Mouse (Mus musculus): ENCODE data around the gene Cdk12. TPM values are rescaled to one million over a fixed set of nuclear protein-coding genes. Genes with fewer than 3 reads are reported as not detected.
"Not testable (repeated sequence)": the region's sequence is repeated elsewhere in the genome, so short reads cannot be mapped to it uniquely, and the experiment has no call there.

Gene Cdk12
- total RNA-seq, 1 experiment = 68.8 TPM

DNA sequence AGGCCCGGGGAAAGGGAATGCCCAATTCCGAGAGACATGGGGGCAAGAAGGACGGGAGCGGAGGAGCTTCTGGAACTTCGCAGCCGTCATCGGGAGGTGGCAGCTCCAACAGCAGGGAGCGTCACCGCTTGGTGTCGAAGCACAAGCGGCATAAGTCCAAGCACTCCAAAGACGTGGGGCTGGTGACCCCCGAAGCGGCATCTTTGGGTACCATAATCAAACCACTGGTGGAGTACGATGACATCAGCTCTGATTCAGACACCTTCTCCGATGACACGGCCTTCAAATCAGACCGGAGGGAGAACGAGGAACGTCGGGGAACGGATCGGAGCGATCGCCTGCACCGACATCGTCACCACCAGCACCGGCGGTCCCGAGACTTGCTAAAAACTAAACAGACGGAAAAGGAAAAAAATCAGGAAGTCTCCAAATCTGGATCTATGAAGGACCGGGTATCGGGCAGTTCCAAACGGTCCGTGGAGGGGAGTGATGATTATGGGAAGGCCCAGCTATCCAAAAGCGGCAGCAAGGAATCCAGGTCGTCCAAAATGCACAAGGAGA is 572 bp downstream of the Cdk12 start:
- H3K36me3 ChIP-seq (ENCODE audit: control insufficient read depth, insufficient read depth, low read length, poor library complexity, severe bottlenecking) = peaks cover 4% of the 10 kb centered on the region; the same call in 1 of the 2 replicates
- peaks cover 0 to 11% of the 10 kb centered on the region in 2 experiments; a peak in 3 of 4 replicates for H3K4me1 ChIP-seq (ENCODE audit: control insufficient read depth in 2 of 2, insufficient read depth in 2 of 2, low read length in 2 of 2, poor library complexity in 1 of 2)
- H3K9me3 ChIP-seq (ENCODE audit: control insufficient read depth, insufficient read depth, low read depth, low read length) = no peaks in the 10 kb centered on the region
- TF ChIP-seq CHD2 (IDR thresholded peaks at IDR 0.05; ENCODE audit: low read depth, low read length) (no peak), HCFC1 (IDR thresholded peaks at IDR 0.05; ENCODE audit: borderline replicate concordance, insufficient read depth, low read length) (no peak), ZNF384 (IDR thresholded peaks at IDR 0.05; ENCODE audit: low read depth, low read length) (no peak), ZC3H11A (IDR thresholded peaks at IDR 0.05; ENCODE audit: borderline replicate concordance, low read depth, low read length) (no peak), MAFK (IDR thresholded peaks at IDR 0.05; ENCODE audit: insufficient read depth, low read depth, low read length) (no peak)
- peak overlapping the region; percentile 97 for H3K9ac ChIP-seq (ENCODE audit: insufficient read depth, low read depth, low read length, poor library complexity, severe bottlenecking)
- no peak for DNase-seq (ENCODE audit: low read depth, low spot score)
- H3K27ac ChIP-seq (ENCODE audit: insufficient read depth, low read depth, low read length, poor library complexity, severe bottlenecking) = no peak overlapping the region
- in situ Hi-C loops (cut with MboI; ENCODE audit: low sequenced_read_pairs in 2 of 2, unreplicated experiment in 2 of 2) = no loop called here
- peak overlapping the region; percentile 47 to 86 for H3K4me3 ChIP-seq (ENCODE audit: insufficient read depth in 1 of 2, low read depth in 1 of 2, low read length in 2 of 2, poor library complexity in 1 of 2, severe bottlenecking in 1 of 2)

GRCm38 (mm10) chr11:98203931-98204421 is 1.1 kb downstream of the Cdk12 start:
- no peak for DNase-seq (ENCODE audit: low read depth, low spot score)
- peaks cover 0 to 11% of the 10 kb centered on the region in 2 experiments; a peak in 3 of 4 replicates for H3K4me1 ChIP-seq (ENCODE audit: control insufficient read depth in 2 of 2, insufficient read depth in 2 of 2, low read length in 2 of 2, poor library complexity in 1 of 2)
- in situ Hi-C loops (cut with MboI; ENCODE audit: low sequenced_read_pairs in 2 of 2, unreplicated experiment in 2 of 2) = no loop called here
- TF ChIP-seq CHD2 (IDR thresholded peaks at IDR 0.05; ENCODE audit: low read depth, low read length) = no peak
- no peak for TF ChIP-seq HCFC1 (IDR thresholded peaks at IDR 0.05; ENCODE audit: borderline replicate concordance, insufficient read depth, low read length)
- TF ChIP-seq MAFK (IDR thresholded peaks at IDR 0.05; ENCODE audit: insufficient read depth, low read depth, low read length) = no peak
- TF ChIP-seq ZC3H11A (IDR thresholded peaks at IDR 0.05; ENCODE audit: borderline replicate concordance, low read depth, low read length) = no peak
- TF ChIP-seq ZNF384 (IDR thresholded peaks at IDR 0.05; ENCODE audit: low read depth, low read length) = no peak
- peak overlapping the region; percentile 97 for H3K9ac ChIP-seq (ENCODE audit: insufficient read depth, low read depth, low read length, poor library complexity, severe bottlenecking)
- H3K9me3 ChIP-seq (ENCODE audit: control insufficient read depth, insufficient read depth, low read depth, low read length) = no peaks in the 10 kb centered on the region
- peaks cover 6% of the 10 kb centered on the region for H3K36me3 ChIP-seq (ENCODE audit: control insufficient read depth, insufficient read depth, low read length, poor library complexity, severe bottlenecking)
- H3K4me3 ChIP-seq (ENCODE audit: insufficient read depth in 1 of 2, low read depth in 1 of 2, low read length in 2 of 2, poor library complexity in 1 of 2, severe bottlenecking in 1 of 2) = peak overlapping the region; percentile 47 to 86
- no peak overlapping the region for H3K27ac ChIP-seq (ENCODE audit: insufficient read depth, low read depth, low read length, poor library complexity, severe bottlenecking)

- Histone ChIP-seq H3K4me1 (ENCODE audit: control insufficient read depth in 2 of 2, insufficient read depth in 2 of 2, low read length in 2 of 2, poor library complexity in 1 of 2) (peaks cover 0 to 6% of the 10 kb centered on the region in 2 experiments; a peak in 3 of 4 replicates), H3K9ac (ENCODE audit: insufficient read depth, low read depth, low read length, poor library complexity, severe bottlenecking) (no peak overlapping the region), H3K36me3 (ENCODE audit: control insufficient read depth, insufficient read depth, low read length, poor library complexity, severe bottlenecking) (peaks cover 14% of the 10 kb centered on the region), H3K4me3 (ENCODE audit: insufficient read depth in 1 of 2, low read depth in 1 of 2, low read length in 2 of 2, poor library complexity in 1 of 2, severe bottlenecking in 1 of 2) (peak overlapping the region in 1 of 2 experiments; percentile 47; a peak in 2 of 4 replicates), H3K9me3 (ENCODE audit: control insufficient read depth, insufficient read depth, low read depth, low read length) (no peaks in the 10 kb centered on the region), H3K27ac (ENCODE audit: insufficient read depth, low read depth, low read length, poor library complexity, severe bottlenecking) (no peak overlapping the region)
- TF ChIP-seq MAFK (IDR thresholded peaks at IDR 0.05; ENCODE audit: insufficient read depth, low read depth, low read length) (no peak), CHD2 (IDR thresholded peaks at IDR 0.05; ENCODE audit: low read depth, low read length) (no peak), HCFC1 (IDR thresholded peaks at IDR 0.05; ENCODE audit: borderline replicate concordance, insufficient read depth, low read length) (no peak), ZNF384 (IDR thresholded peaks at IDR 0.05; ENCODE audit: low read depth, low read length) (no peak), ZC3H11A (IDR thresholded peaks at IDR 0.05; ENCODE audit: borderline replicate concordance, low read depth, low read length) (no peak)
- DNase-seq (ENCODE audit: low read depth, low spot score) = no peak
- in situ Hi-C loops (cut with MboI; ENCODE audit: low sequenced_read_pairs in 2 of 2, unreplicated experiment in 2 of 2) = no loop called here
These were observed 2.6 kb downstream of the Cdk12 start for GRCm38 (mm10) chr11:98205463-98205862.

- DNase-seq (ENCODE audit: low read depth, low spot score); H3K4me1 ChIP-seq (ENCODE audit: control insufficient read depth in 2 of 2, insufficient read depth in 2 of 2, low read length in 2 of 2, poor library complexity in 1 of 2); H3K9ac ChIP-seq (ENCODE audit: insufficient read depth, low read depth, low read length, poor library complexity, severe bottlenecking); H3K27ac ChIP-seq (ENCODE audit: insufficient read depth, low read depth, low read length, poor library complexity, severe bottlenecking); H3K4me3 ChIP-seq (ENCODE audit: insufficient read depth in 1 of 2, low read depth in 1 of 2, low read length in 2 of 2, poor library complexity in 1 of 2, severe bottlenecking in 1 of 2); H3K9me3 ChIP-seq (ENCODE audit: control insufficient read depth, insufficient read depth, low read depth, low read length); in situ Hi-C loops (cut with MboI; ENCODE audit: low sequenced_read_pairs in 2 of 2, unreplicated experiment in 2 of 2): not testable (repeated sequence)
- peaks cover 20% of the 10 kb centered on the region for H3K36me3 ChIP-seq (ENCODE audit: control insufficient read depth, insufficient read depth, low read length, poor library complexity, severe bottlenecking)
These were observed 3.4 kb downstream of the Cdk12 start for GRCm38 (mm10) chr11:98206281-98206680.

DNA sequence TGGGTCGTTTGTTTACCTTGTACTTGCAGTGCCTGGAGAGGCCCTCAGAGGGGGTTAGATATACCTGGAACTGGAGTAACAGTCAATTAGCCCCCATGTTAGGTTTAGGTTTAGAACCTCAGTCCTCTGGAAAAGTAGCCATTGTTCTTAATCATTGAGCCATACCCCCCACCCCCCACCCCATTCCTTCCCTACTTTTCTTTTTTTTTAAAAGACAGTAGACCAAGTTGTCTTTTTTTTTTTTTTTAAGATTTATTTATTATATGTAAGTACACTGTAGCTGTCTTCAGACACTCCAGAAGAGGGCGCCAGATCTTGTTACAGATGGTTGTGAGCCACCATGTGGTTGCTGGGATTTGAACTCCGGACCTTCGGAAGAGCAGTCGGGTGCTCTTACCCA is 6.8 kb downstream of the Cdk12 start:
- DNase-seq (ENCODE audit: low read depth, low spot score); H3K4me1 ChIP-seq (ENCODE audit: control insufficient read depth in 2 of 2, insufficient read depth in 2 of 2, low read length in 2 of 2, poor library complexity in 1 of 2); H3K9ac ChIP-seq (ENCODE audit: insufficient read depth, low read depth, low read length, poor library complexity, severe bottlenecking); H3K9me3 ChIP-seq (ENCODE audit: control insufficient read depth, insufficient read depth, low read depth, low read length); H3K27ac ChIP-seq (ENCODE audit: insufficient read depth, low read depth, low read length, poor library complexity, severe bottlenecking); in situ Hi-C loops (cut with MboI; ENCODE audit: low sequenced_read_pairs in 2 of 2, unreplicated experiment in 2 of 2); H3K4me3 ChIP-seq (ENCODE audit: insufficient read depth in 1 of 2, low read depth in 1 of 2, low read length in 2 of 2, poor library complexity in 1 of 2, severe bottlenecking in 1 of 2): not testable (repeated sequence)
- H3K36me3 ChIP-seq (ENCODE audit: control insufficient read depth, insufficient read depth, low read length, poor library complexity, severe bottlenecking) = peaks cover 22% of the 10 kb centered on the region

All from ES-E14 (cell line).